Mouse (Mus musculus): ENCODE measurements around the gene Lama1. TPM values are rescaled to one million over a fixed set of nuclear protein-coding genes. Genes with fewer than 3 reads are reported as not detected.

Gene Lama1
- polyA plus RNA-seq, 1 experiment from 2014 or later: 20.1 TPM

DNA sequence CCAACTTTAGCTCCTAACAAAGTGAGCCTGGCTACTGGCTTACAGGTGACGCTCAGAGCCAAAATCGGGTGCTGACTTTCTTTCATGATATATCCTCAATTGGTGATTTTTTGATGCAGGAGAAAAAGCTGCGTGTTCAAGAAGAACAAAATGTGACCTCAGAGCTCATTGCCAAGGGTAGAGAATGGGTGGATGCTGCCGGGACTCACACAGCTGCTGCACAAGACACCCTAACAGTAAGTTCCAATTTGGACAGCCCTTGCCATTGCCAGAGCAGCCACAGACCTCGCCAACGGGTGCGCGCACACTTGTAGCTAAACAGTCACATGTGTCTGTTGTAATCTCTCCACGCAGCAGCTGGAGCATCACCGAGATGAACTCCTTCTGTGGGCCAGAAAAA, 94.0 kb downstream of the Lama1 start:
- ATAC-seq (replicated peaks; ENCODE audit: low FRiP score, low read depth) (no peak), DNase-seq (ENCODE audit: low spot score) (no peak)
- H3K27ac ChIP-seq: no peak overlapping the region
- no peak for TF ChIP-seq CTCF (IDR thresholded peaks at IDR 0.05; ENCODE audit: low read depth)
- WGBS: 94% methylated on average over 10 of the region's 10 CpGs
- H3K4me1 ChIP-seq (replicated peaks; ENCODE audit: insufficient read depth, low read length): no peaks in the 10 kb centered on the region
- no peak overlapping the region for H3K4me2 ChIP-seq (ENCODE audit: low read length)
- peaks cover 10% of the 10 kb centered on the region; the same call in 1 of the 2 replicates for H3K36me3 ChIP-seq (ENCODE audit: insufficient read depth, low read length)
- no peak overlapping the region for H3K4me3 ChIP-seq (replicated peaks; ENCODE audit: low read depth, low read length)
- no peak overlapping the region for H3K9ac ChIP-seq (ENCODE audit: low read depth, low read length)
- no peaks in the 10 kb centered on the region for H3K9me3 ChIP-seq (replicated peaks; ENCODE audit: low read length)
- no peaks in the 10 kb centered on the region for H3K27me3 ChIP-seq (ENCODE audit: insufficient read depth, low read length)

DNA sequence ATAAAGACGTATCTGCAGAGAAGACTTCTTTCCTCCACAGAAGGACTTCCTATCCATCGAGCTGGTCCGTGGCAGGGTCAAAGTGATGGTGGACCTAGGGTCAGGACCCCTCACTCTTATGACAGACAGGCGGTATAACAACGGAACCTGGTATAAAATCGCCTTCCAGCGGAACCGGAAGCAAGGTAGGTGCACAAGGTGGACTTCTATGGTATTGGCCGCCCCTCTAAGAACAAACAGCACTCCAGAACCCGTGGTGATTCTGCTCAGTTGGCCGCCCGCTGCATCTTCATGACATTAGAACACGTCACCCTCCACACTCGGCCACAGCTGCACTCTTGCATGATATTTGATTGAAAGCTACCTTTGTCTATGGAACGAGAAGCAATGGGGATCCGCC, 112.1 kb downstream of the Lama1 start:
- H3K27me3 ChIP-seq (ENCODE audit: insufficient read depth, low read length): no peaks in the 10 kb centered on the region
- H3K4me2 ChIP-seq (ENCODE audit: low read length): no peak overlapping the region
- TF ChIP-seq CTCF (IDR thresholded peaks at IDR 0.05; ENCODE audit: low read depth): no peak
- no peak for DNase-seq (ENCODE audit: low spot score)
- H3K4me3 ChIP-seq (replicated peaks; ENCODE audit: low read depth, low read length): no peak overlapping the region
- no peak overlapping the region for H3K27ac ChIP-seq
- peaks cover 21% of the 10 kb centered on the region; the same call in 1 of the 2 replicates for H3K36me3 ChIP-seq (ENCODE audit: insufficient read depth, low read length)
- no peak for ATAC-seq (replicated peaks; ENCODE audit: low FRiP score, low read depth)
- no peaks in the 10 kb centered on the region for H3K9me3 ChIP-seq (replicated peaks; ENCODE audit: low read length)
- H3K4me1 ChIP-seq (replicated peaks; ENCODE audit: insufficient read depth, low read length): no peaks in the 10 kb centered on the region
- no peak overlapping the region for H3K9ac ChIP-seq (ENCODE audit: low read depth, low read length)
- WGBS: 93% methylated on average over 16 of the region's 16 CpGs

DNA sequence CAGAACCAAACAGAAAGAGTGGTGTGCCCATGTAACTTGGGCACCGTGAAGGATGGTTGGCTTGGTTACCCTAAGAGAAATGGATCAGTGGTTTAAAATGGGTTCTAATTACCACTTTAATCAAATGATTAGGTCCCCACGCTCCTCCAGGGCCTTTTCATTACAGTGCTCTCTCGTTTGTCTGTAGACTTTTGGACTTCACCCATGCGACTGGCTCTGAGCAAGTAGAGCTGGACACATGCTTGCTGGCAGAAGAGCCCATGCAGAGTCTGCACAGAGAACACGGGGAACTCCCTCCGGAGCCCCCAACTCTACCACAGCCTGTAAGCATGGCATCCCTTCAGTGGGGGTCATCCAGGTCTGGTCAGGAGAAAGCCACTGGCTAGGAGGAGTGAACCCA, 116.6 kb downstream of the Lama1 start:
- Histone ChIP-seq H3K9ac (ENCODE audit: low read depth, low read length) (no peak overlapping the region), H3K27ac (no peak overlapping the region), H3K4me1 (replicated peaks; ENCODE audit: insufficient read depth, low read length) (no peaks in the 10 kb centered on the region), H3K27me3 (ENCODE audit: insufficient read depth, low read length) (no peaks in the 10 kb centered on the region), H3K36me3 (ENCODE audit: insufficient read depth, low read length) (peaks cover 36% of the 10 kb centered on the region), H3K4me2 (ENCODE audit: low read length) (no peak overlapping the region), H3K9me3 (replicated peaks; ENCODE audit: low read length) (no peaks in the 10 kb centered on the region), H3K4me3 (replicated peaks; ENCODE audit: low read depth, low read length) (no peak overlapping the region)
- 89% methylated on average over 6 of the region's 6 CpGs for WGBS
- no peak for DNase-seq (ENCODE audit: low spot score)
- TF ChIP-seq CTCF (IDR thresholded peaks at IDR 0.05; ENCODE audit: low read depth): no peak
- no peak for ATAC-seq (replicated peaks; ENCODE audit: low FRiP score, low read depth)

DNA sequence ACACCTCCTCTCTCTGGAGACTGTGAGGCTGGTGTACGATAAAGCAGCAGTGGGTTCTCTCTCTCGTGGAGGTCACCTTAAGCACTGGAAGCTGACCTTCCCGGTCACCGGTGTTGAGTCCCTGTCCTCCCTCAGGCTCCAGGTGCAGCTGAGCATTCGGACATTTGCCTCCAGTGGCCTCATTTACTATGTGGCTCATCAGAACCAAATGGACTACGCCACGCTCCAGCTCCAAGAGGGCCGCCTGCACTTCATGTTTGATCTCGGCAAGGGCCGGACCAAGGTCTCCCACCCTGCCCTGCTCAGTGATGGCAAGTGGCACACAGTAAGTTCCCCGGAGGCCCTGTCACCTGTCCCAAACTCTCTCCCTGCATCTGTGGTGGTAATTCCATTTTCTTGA, 118.7 kb downstream of the Lama1 start:
- 93% methylated on average over 11 of the region's 11 CpGs for WGBS
- H3K9ac ChIP-seq (ENCODE audit: low read depth, low read length): no peak overlapping the region
- DNase-seq (ENCODE audit: low spot score): no peak
- peaks cover 20% of the 10 kb centered on the region for H3K36me3 ChIP-seq (ENCODE audit: insufficient read depth, low read length)
- no peak overlapping the region for H3K27ac ChIP-seq
- H3K4me1 ChIP-seq (replicated peaks; ENCODE audit: insufficient read depth, low read length): no peaks in the 10 kb centered on the region
- no peaks in the 10 kb centered on the region for H3K27me3 ChIP-seq (ENCODE audit: insufficient read depth, low read length)
- H3K9me3 ChIP-seq (replicated peaks; ENCODE audit: low read length): no peaks in the 10 kb centered on the region
- H3K4me2 ChIP-seq (ENCODE audit: low read length): no peak overlapping the region
- TF ChIP-seq CTCF (IDR thresholded peaks at IDR 0.05; ENCODE audit: low read depth): no peak
- no peak overlapping the region for H3K4me3 ChIP-seq (replicated peaks; ENCODE audit: low read depth, low read length)
- no peak for ATAC-seq (replicated peaks; ENCODE audit: low FRiP score, low read depth)

DNA sequence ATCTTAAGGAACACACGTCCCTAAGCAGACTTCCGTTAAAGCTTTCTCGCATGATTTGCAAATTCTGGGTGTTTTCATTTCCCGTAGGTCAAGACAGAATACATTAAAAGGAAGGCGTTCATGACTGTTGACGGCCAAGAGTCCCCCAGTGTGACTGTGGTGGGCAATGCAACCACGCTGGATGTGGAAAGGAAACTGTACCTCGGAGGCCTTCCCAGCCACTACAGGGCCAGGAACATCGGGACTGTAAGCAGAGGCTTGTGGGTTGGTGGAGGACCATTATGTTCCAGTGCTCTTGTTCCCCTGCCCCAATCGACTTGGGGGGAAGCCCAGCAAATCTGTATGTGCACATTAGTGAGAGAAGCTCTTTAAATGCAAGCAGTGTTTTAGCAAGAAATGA, 119.9 kb downstream of the Lama1 start:
- Histone ChIP-seq H3K4me1 (replicated peaks; ENCODE audit: insufficient read depth, low read length) (no peaks in the 10 kb centered on the region), H3K36me3 (ENCODE audit: insufficient read depth, low read length) (peaks cover 21% of the 10 kb centered on the region), H3K27ac (no peak overlapping the region), H3K4me3 (replicated peaks; ENCODE audit: low read depth, low read length) (no peak overlapping the region), H3K9ac (ENCODE audit: low read depth, low read length) (no peak overlapping the region), H3K27me3 (ENCODE audit: insufficient read depth, low read length) (no peaks in the 10 kb centered on the region), H3K9me3 (replicated peaks; ENCODE audit: low read length) (no peaks in the 10 kb centered on the region), H3K4me2 (ENCODE audit: low read length) (no peak overlapping the region)
- ATAC-seq (replicated peaks; ENCODE audit: low FRiP score, low read depth) (no peak), DNase-seq (ENCODE audit: low spot score) (no peak)
- TF ChIP-seq CTCF (IDR thresholded peaks at IDR 0.05; ENCODE audit: low read depth): no peak
- WGBS: 94% methylated on average over 10 of the region's 10 CpGs

DNA sequence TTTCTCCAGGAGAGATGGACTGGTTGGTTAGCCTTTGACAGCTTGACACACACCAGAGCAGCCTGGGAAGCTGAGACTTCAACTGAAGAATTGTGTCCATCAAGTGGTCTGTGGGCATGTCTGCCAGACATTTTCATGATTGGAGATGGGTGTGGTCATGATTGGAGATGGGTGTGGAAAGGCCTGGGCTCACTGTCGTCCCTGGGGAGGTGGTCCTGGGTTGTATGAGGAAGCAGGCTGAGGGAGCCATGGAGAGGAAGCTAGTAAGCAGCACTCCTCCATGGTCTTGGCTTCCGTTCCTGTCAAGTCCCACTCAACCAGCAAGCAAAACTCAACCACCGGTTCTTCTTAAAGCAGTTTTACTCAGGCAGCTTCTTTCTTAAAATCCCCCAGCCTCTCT, 130.4 kb downstream of the Lama1 start:
- Histone ChIP-seq H3K9me3 (replicated peaks; ENCODE audit: low read length) (no peaks in the 10 kb centered on the region), H3K27ac (no peak overlapping the region), H3K4me1 (replicated peaks; ENCODE audit: insufficient read depth, low read length) (no peaks in the 10 kb centered on the region), H3K4me3 (replicated peaks; ENCODE audit: low read depth, low read length) (no peak overlapping the region), H3K27me3 (ENCODE audit: insufficient read depth, low read length) (no peaks in the 10 kb centered on the region), H3K36me3 (ENCODE audit: insufficient read depth, low read length) (no peaks in the 10 kb centered on the region; the same call in 1 of the 2 replicates), H3K4me2 (ENCODE audit: low read length) (no peak overlapping the region), H3K9ac (ENCODE audit: low read depth, low read length) (no peak overlapping the region)
- WGBS: 96% methylated on average over 3 of the region's 3 CpGs
- no peak for TF ChIP-seq CTCF (IDR thresholded peaks at IDR 0.05; ENCODE audit: low read depth)
- no peak for DNase-seq (ENCODE audit: low spot score)
- no peak for ATAC-seq (replicated peaks; ENCODE audit: low FRiP score, low read depth)
